Mouse (Mus musculus): Measurements from ENCODE around the gene Actb.
A peak's percentile ranks its signal among the peaks of the same experiment; 100 is the strongest.
"Not testable (repeated sequence)": the region's sequence is repeated elsewhere in the genome, so short reads cannot be mapped to it uniquely, and the experiment has no call there.

The Actb gene

DNA sequence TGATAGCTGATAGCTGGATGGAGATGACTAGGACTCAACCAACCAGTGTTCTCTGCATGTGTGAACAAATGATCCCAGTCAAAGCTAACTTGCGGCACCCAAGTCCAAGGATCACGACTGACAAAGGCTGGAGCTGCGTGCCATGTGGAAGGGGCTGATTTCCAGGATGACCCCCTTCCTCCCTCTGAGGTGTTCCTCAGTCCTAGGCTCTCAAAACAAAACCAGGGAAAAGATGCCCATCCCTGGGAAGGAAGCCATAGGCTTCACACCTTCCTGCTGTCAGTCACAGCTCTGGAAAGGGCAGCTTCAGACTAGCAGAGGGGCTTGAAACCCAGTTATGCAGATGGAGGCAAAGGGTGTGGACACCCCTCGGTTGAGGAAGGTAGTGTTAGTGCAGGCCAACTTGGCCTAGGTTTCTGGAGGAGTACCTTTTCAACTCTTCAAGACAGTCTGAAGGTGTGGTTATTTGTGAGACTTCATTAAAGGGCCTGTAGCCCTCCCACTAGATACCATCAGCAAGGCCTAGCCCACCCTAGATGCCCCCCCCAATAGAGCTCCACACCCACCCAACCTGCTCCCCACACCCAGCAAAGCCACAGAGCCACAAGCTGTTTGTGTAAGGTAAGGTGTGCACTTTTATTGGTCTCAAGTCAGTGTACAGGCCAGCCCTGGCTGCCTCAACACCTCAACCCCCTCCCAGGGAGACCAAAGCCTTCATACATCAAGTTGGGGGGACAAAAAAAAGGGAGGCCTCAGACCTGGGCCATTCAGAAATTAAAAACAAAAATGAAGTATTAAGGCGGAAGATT lies 3.8 kb downstream of the Actb start:
- DNase-seq (ENCODE audit: inconsistent ontology term), result peak; percentile 19

DNA sequence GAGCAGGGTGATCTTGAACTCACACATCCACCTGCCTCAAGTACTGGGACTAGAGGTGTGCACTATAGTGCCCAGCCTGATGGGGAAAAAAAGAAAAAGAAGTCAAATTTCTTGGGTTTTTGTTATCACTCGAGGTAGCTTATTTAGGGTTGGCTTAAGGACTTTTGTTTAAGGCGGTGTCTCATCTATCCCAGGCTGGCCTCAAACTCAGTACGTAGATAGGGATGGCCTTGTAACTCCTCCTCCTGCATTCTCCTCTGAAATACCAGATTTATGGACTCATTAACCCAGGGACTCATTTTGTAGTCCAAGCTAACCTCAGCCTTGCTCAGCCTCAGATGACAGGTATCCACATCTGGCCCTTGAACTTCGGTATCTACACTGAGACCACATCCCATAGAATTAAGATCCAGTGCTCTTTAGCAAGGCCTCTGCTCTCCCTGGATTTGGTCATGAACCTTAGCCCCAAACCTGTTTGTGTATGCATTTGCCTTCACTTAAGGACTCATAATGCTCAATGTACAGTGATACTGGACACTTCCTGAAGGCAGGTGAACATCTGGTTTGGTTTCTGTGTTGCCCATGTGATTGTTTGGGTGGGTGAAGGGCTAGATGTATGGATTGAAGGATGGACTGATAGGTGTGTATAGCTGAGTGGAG lies 4.6 kb downstream of the Actb start:
- peak; percentile 63 for DNase-seq (ENCODE audit: inconsistent ontology term)

DNA sequence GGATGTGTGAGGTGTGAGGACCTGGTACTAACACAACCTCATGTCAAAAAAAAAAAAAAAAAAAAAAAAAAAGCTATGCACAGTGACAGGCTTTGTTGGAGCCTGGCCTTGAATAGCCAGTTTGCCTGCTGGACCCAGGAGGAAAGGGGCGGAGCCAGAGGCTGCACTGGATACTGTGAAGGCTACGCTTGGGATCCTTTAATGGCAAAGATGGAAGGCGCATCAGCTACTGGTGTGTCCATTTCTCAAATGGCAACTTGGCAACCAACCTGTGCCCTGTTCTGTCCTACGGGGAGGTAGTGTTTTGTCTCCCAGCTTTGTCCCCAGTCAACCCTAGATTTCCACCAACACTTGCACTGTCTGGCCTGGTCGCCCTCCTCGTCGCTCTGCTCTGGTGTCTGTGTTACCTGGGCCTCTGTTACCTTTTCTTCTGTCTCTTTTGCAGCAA lies 5.2 kb downstream of the Actb start:
- peak; percentile 79 for DNase-seq (ENCODE audit: inconsistent ontology term)

GRCm38 (mm10) chr5:142900651-142901050 lies 5.9 kb downstream of the Actb start:
- DNase-seq (ENCODE audit: inconsistent ontology term), result peak; percentile 17

GRCm38 (mm10) chr5:142899932-142900533 lies 6.5 kb downstream of the Actb start:
- DNase-seq (ENCODE audit: inconsistent ontology term), result peak; percentile 24

GRCm38 (mm10) chr5:142899057-142899601 lies 7.4 kb downstream of the Actb start:
- DNase-seq (ENCODE audit: inconsistent ontology term), result peak; percentile 58

GRCm38 (mm10) chr5:142898316-142898715 lies 8.2 kb downstream of the Actb start:
- DNase-seq (ENCODE audit: inconsistent ontology term), result peak; percentile 33

- DNase-seq (ENCODE audit: inconsistent ontology term), result peak; percentile 56
Observed at GRCm38 (mm10) chr5:142897568-142898248, 8.8 kb downstream of the Actb start.

DNA sequence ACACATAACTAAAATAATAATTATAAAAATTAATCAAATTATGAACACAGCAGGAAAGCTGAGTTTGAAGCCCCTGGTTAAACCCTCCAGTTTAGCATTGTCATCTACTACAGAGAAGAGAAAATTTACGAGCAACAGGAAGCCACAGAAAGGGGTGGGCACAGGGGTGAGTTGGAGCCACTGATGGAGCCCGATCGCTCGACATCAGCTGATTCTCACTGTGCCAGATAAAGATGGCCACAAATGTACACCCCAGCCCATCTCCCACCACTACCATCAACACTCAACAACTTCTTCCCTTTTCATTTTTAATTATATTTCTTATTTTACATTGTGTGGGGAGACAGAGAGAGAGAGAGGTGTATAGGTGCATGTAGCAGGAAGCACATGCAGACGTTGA lies 9.8 kb downstream of the Actb start:
- DNase-seq (ENCODE audit: inconsistent ontology term), result peak; percentile 43

DNA sequence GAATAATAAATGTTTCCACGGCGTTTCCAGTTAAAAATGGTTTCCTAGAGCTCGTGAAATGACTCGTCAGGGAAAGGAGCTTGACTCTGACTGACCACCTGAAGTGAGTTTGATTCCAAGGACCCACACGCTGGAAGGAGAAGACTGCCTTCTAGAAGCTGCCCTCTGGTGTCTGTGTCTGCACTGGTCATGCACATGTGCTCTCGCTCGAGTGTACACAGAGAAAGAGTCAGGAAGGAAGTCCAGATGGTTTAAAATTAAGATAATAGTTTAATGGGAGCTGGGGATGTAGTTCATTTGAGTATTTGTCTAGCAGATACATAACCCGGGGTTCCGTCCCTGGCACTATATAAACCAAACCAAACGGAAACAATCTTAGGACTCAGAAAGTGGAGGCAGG lies 10.4 kb downstream of the Actb start:
- peak; percentile 58 for DNase-seq (ENCODE audit: inconsistent ontology term)

- peak; percentile 95 for DNase-seq (ENCODE audit: inconsistent ontology term)
Observed at GRCm38 (mm10) chr5:142894918-142895613, 11.5 kb downstream of the Actb start, which contains the start of gene Fbxl18. Fbxl18 (minus strand) TSS chr5:142895421.

DNA sequence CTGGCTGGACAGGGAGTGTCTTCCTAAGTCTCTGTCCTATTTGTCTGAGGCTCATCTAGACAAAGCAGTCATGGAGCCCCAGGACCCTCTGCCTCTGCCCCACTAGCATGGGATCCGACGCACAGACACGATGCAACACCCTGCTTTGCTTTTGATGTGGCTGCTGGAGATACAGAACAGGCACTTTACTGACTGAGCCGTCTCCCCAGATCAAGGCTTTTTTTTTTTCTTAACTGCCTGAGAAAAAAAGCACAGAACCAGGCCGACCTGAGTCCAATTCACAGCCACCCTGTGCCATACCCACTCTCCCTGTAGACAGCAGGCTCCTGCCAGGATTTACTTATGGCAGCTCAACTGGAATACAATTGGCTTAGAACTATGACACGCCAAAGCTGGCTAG lies 15.2 kb downstream of the Actb start:
- DNase-seq (ENCODE audit: inconsistent ontology term), result no peak

GRCm38 (mm10) chr5:142887533-142887932 lies 19.0 kb downstream of the Actb start:
- DNase-seq (ENCODE audit: inconsistent ontology term), result not testable (repeated sequence)

- no peak for DNase-seq (ENCODE audit: inconsistent ontology term)
Observed at GRCm38 (mm10) chr5:142886761-142887160, 19.8 kb downstream of the Actb start.

GRCm38 (mm10) chr5:142886181-142886580 lies 20.4 kb downstream of the Actb start:
- no peak for DNase-seq (ENCODE audit: inconsistent ontology term)

DNA sequence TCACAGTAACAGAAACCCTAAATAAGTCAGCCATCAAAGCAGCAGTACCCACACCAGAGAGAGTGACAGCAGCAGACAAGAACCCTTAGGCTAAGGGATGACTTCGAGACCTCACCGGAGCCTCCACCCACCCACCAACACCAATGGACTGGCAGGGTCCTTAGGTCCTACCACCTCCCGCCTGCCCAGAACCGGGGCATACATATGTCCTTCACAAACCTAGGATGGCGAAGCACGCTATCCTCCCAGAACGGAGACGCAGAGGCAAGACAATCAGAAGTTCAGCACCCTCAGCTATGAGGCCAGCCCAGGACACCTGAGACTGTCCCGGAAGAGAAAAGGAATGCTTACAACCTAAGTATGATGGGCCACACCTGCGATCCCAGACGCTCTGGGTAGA lies 24.1 kb downstream of the Actb start:
- DNase-seq (ENCODE audit: inconsistent ontology term), result no peak

- DNase-seq (ENCODE audit: inconsistent ontology term), result no peak
Observed at GRCm38 (mm10) chr5:142881936-142882335, 24.6 kb downstream of the Actb start.

DNA sequence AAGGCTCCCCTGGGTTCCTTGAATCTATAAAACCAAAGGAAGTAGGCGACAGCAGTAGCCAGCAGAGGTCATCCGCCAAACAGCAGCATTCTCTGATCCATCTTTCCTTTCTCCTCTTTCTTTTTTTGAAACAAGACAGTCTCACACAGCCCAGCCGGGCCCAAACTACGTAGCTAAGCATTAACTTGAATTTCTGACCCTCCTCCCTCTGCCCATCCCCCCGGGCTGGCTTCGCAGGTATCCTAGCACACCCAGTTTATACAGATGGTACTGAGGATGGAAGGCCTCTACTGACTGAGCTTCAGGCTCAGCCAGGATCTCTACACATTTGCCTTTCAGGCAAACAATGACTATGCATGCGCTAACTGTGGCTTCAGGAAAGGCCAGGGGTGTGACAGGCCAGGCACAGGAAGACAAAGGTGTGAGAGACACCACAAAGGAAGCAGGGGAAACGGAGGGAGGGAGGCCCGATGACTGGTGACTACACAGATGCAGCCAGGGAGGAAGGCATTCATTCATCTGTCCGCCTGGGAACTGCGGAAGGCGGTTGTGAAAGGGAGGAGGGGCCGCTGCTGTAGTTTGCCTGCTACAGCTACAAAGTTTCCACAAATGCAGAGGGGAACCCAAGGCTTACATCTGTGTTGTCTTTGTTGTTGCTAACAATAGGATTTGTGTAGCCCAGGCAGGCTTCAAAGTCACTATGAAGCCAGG lies 25.6 kb downstream of the Actb start:
- peak; percentile 25 for DNase-seq (ENCODE audit: inconsistent ontology term)

DNA sequence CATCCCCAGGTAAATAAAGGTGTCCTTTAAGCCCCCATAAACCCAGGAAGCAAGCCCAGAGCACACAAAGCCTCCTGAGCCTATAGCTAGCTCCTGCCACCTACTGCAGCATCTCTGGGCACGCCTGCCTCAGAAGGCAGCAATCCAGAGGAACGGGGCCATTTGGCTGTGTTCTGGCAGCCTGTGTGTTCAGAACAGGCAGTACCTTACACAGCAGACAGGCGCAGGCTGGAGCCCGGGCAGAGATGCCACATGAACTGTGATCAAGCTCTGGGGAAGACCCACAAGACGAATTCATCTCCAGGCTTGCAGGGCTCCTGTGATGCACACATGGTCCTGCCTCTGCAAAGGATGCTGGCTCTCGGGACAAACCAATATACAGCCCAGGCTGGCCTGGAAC lies 26.3 kb downstream of the Actb start:
- DNase-seq (ENCODE audit: inconsistent ontology term), result no peak

All from Muller cell, postnatal 12 days (primary cell).